Mouse (Mus musculus) ES-Bruce4 (cell line): ENCODE data around the gene Mroh8. TPM values are rescaled to one million over a fixed set of nuclear protein-coding genes. Genes with fewer than 3 reads are reported as not detected.
A peak's percentile ranks its signal among the peaks of the same experiment; 100 is the strongest.

ENCODE experiments used
- H3K27ac ChIP-seq: 2 replicates; pipeline ENCODE4 v1.5.1; 2012; ENCODE audit warnings: low read length, inconsistent platforms; ENCODE audit not compliant: insufficient read depth
- H3K27me3 ChIP-seq: 2 replicates; pipeline ENCODE4 v1.6.1; 2012; ENCODE audit warnings: mild to moderate bottlenecking, low read length, inconsistent platforms; ENCODE audit not compliant: control insufficient read depth, poor library complexity, insufficient read depth, severe bottlenecking
- H3K36me3 ChIP-seq: 2 replicates; pipeline ENCODE4 v1.6.1; 2012; ENCODE audit warnings: inconsistent platforms, mild to moderate bottlenecking, low read length, moderate library complexity; ENCODE audit not compliant: control insufficient read depth, poor library complexity, insufficient read depth, severe bottlenecking
- H3K4me1 ChIP-seq: one replicate; pipeline ENCODE4 v1.8.1; 2011; ENCODE audit warnings: low read length; ENCODE audit not compliant: control insufficient read depth, insufficient read depth
- H3K4me3 ChIP-seq: 2 replicates; pipeline ENCODE4 v1.5.1; 2011; ENCODE audit warnings: low read depth, mild to moderate bottlenecking, low read length
- H3K9ac ChIP-seq: 2 replicates; pipeline ENCODE4 v1.6.1; 2012; ENCODE audit warnings: low read depth, mild to moderate bottlenecking, inconsistent platforms; ENCODE audit not compliant: poor library complexity, severe bottlenecking
- H3K9me3 ChIP-seq: replicated peaks from 2 replicates; pipeline ENCODE4 v1.6.1; 2012; ENCODE audit warnings: mild to moderate bottlenecking, low read length, inconsistent platforms; ENCODE audit not compliant: control insufficient read depth, poor library complexity, insufficient read depth, severe bottlenecking
- CTCF ChIP-seq: IDR thresholded peaks from one replicate; pipeline ENCODE4 v1.8.1; 2011; ENCODE audit warnings: low read depth, low read length
- EP300 ChIP-seq: IDR thresholded peaks from 2 replicates; pipeline ENCODE4 v1.6.1; 2011; ENCODE audit warnings: low read depth, low read length; ENCODE audit not compliant: insufficient read depth
- POLR2A ChIP-seq: IDR thresholded peaks from one replicate; pipeline ENCODE4 v1.8.1; 2011; ENCODE audit warnings: low read length; ENCODE audit not compliant: insufficient read depth
- polyA plus RNA-seq: library from polyadenylated mRNA; stranded (reverse); fragments of >200 nt; gene quantifications from 2 replicates; pipeline ENCODE4 v1.2.4, GENCODE M21; 2011; ENCODE audit warnings: low read depth; ENCODE audit not compliant: missing spikeins, insufficient read depth, insufficient read length

Mroh8 gene
- polyA plus RNA-seq, 1 experiment, result 0.37 TPM

- Histone ChIP-seq H3K4me1 (no peaks in the 10 kb centered on the region), H3K9me3 (peaks cover 6% of the 10 kb centered on the region; the same call in 1 of the 2 replicates), H3K27ac (no peak overlapping the region), H3K4me3 (no peak overlapping the region), H3K36me3 (no peaks in the 10 kb centered on the region), H3K27me3 (no peaks in the 10 kb centered on the region), H3K9ac (no peak overlapping the region)
- TF ChIP-seq EP300, result no peak
- no peak for TF ChIP-seq POLR2A
- no peak for TF ChIP-seq CTCF
Observed at GRCm38 (mm10) chr2:157211731-157212130, 67.6 kb downstream of the Mroh8 start.

GRCm38 (mm10) chr2:157204366-157205218 is 74.8 kb downstream of the Mroh8 start, which contains the start of gene Rbl1:
Rbl1 (minus strand) TSS chr2:157204534.
- H3K9ac ChIP-seq, result peak within 1 kb of the TSS; percentile 91
- H3K27me3 ChIP-seq, result no peaks in the 10 kb centered on the region
- peaks cover 6% of the 10 kb centered on the region; the same call in 1 of the 2 replicates for H3K9me3 ChIP-seq
- peak within 1 kb of the TSS; percentile 84 for H3K27ac ChIP-seq
- H3K4me1 ChIP-seq, result no peaks in the 10 kb centered on the region
- TF ChIP-seq EP300 (no peak), POLR2A (peak; percentile 64), CTCF (no peak)
- no peaks in the 10 kb centered on the region for H3K36me3 ChIP-seq
- peak within 1 kb of the TSS; percentile 96 for H3K4me3 ChIP-seq

GRCm38 (mm10) chr2:157203459-157204365 is 75.6 kb downstream of the Mroh8 start:
- Histone ChIP-seq H3K36me3 (peaks cover 4% of the 10 kb centered on the region; the same call in 1 of the 2 replicates), H3K27me3 (no peaks in the 10 kb centered on the region), H3K4me1 (no peaks in the 10 kb centered on the region), H3K27ac (peak overlapping the region; percentile 84), H3K9me3 (peaks cover 6% of the 10 kb centered on the region), H3K9ac (peak overlapping the region; percentile 91), H3K4me3 (peak overlapping the region; percentile 96)
- TF ChIP-seq POLR2A, result no peak
- TF ChIP-seq CTCF, result peak; percentile 8

GRCm38 (mm10) chr2:157203026-157203425 is 76.3 kb downstream of the Mroh8 start:
- Histone ChIP-seq H3K36me3 (peaks cover 4% of the 10 kb centered on the region; the same call in 1 of the 2 replicates), H3K27ac (no peak overlapping the region), H3K4me3 (no peak overlapping the region), H3K9me3 (peaks cover 6% of the 10 kb centered on the region), H3K4me1 (peaks cover under 1% of the 10 kb centered on the region), H3K27me3 (no peaks in the 10 kb centered on the region), H3K9ac (no peak overlapping the region)
- TF ChIP-seq EP300 (no peak), POLR2A (no peak), CTCF (no peak)

- H3K9me3 ChIP-seq, result peaks cover 1% of the 10 kb centered on the region; the same call in 1 of the 2 replicates
- H3K36me3 ChIP-seq, result peaks cover 4% of the 10 kb centered on the region; the same call in 1 of the 2 replicates
- no peak overlapping the region for H3K9ac ChIP-seq
- H3K4me1 ChIP-seq, result peaks cover 1% of the 10 kb centered on the region
- H3K27ac ChIP-seq, result no peak overlapping the region
- no peak overlapping the region for H3K4me3 ChIP-seq
- TF ChIP-seq EP300 (no peak), CTCF (no peak), POLR2A (no peak)
- H3K27me3 ChIP-seq, result no peaks in the 10 kb centered on the region
Observed at GRCm38 (mm10) chr2:157202361-157202760, 77.0 kb downstream of the Mroh8 start.
